Mouse (Mus musculus) thymus, adult 2 months (tissue): ENCODE results near the gene Sugp2. TPM values are rescaled to one million over a fixed set of nuclear protein-coding genes. Genes with fewer than 3 reads are reported as not detected.

ENCODE experiments used
- DNase-seq: peaks from one replicate; pipeline ENCODE4 v3.0.0; 2021
- H3K27ac ChIP-seq: fragments of 200-500 bp; 2 replicates; pipeline ENCODE4 v1.5.1; 2012; ENCODE audit warnings: low read length, control low read depth; ENCODE audit not compliant: control insufficient read depth, insufficient read depth
- H3K27me3 ChIP-seq: fragments of 200-500 bp; 2 replicates; pipeline ENCODE4 v1.6.1; 2012; ENCODE audit warnings: mild to moderate bottlenecking, low read length, moderate library complexity, mixed read lengths; ENCODE audit not compliant: control insufficient read depth, insufficient read depth
- H3K36me3 ChIP-seq: fragments of 200-500 bp; 2 replicates; pipeline ENCODE4 v1.6.1; 2012; ENCODE audit warnings: mild to moderate bottlenecking, low read length, moderate library complexity; ENCODE audit not compliant: control insufficient read depth, insufficient read depth
- H3K4me1 ChIP-seq: fragments of 200-500 bp; replicated peaks from 2 replicates; pipeline ENCODE4 v1.6.1; 2012; ENCODE audit warnings: low read length; ENCODE audit not compliant: control insufficient read depth, insufficient read depth
- H3K4me3 ChIP-seq: fragments of 200-500 bp; 2 replicates; pipeline ENCODE4 v1.5.1; 2012; ENCODE audit warnings: mild to moderate bottlenecking, low read length, control low read depth, moderate library complexity; ENCODE audit not compliant: control insufficient read depth, insufficient read depth
- CTCF ChIP-seq: fragments of 200-500 bp; IDR thresholded peaks from 2 replicates; pipeline ENCODE4 v1.5.1; 2012; ENCODE audit warnings: mild to moderate bottlenecking, control low read depth, low read length, moderate library complexity, borderline replicate concordance; ENCODE audit not compliant: control insufficient read depth, poor library complexity, insufficient read depth; ENCODE audit errors: extremely low read depth
- POLR2A ChIP-seq: fragments of 200-500 bp; IDR thresholded peaks from 2 replicates; pipeline ENCODE4 v1.6.1; 2012; ENCODE audit warnings: mild to moderate bottlenecking, low read length, control low read depth, moderate library complexity; ENCODE audit not compliant: control insufficient read depth, poor library complexity, insufficient read depth; ENCODE audit errors: extremely low read depth
- WGBS: fragments of 180-500 bp; shearing (Covaris S2); methylation state at CpG from one replicate; pipeline ENCODE4 v1.1.7; 2018; 5-methylcytosine and 5-hydroxymethylcytosine counted together
- polyA plus RNA-seq: library from polyadenylated mRNA; depleted of rRNA; stranded (reverse); fragments of >200 nt; gene quantifications from 2 replicates; pipeline ENCODE4 v1.2.3, GENCODE M21; 2012; rRNA removed

The Sugp2 gene
- polyA plus RNA-seq, 1 experiment = 103 TPM

- no peak for TF ChIP-seq CTCF
- no peak for TF ChIP-seq POLR2A
- Histone ChIP-seq H3K4me1 (peaks cover 9% of the 10 kb centered on the region; the same call in 1 of the 2 replicates), H3K36me3 (no peaks in the 10 kb centered on the region; the same call in 1 of the 2 replicates), H3K27ac (no peak overlapping the region), H3K4me3 (no peak overlapping the region), H3K27me3 (no peaks in the 10 kb centered on the region)
- WGBS = 92% methylated on average over 5 of the region's 5 CpGs
- DNase-seq = no peak
Measured at GRCm38 (mm10) chr8:70317872-70318271, 83.8 kb downstream of the Sugp2 start.

- Histone ChIP-seq H3K4me1 (no peaks in the 10 kb centered on the region), H3K36me3 (no peaks in the 10 kb centered on the region), H3K4me3 (no peak overlapping the region), H3K27me3 (no peaks in the 10 kb centered on the region), H3K27ac (no peak overlapping the region)
- no peak for TF ChIP-seq POLR2A
- no peak for TF ChIP-seq CTCF
- WGBS = 92% methylated on average over 3 of the region's 3 CpGs
- no peak for DNase-seq
Measured at GRCm38 (mm10) chr8:70323716-70324115, 89.7 kb downstream of the Sugp2 start.

GRCm38 (mm10) chr8:70327512-70327911 is 93.5 kb downstream of the Sugp2 start:
- Histone ChIP-seq H3K4me1 (no peaks in the 10 kb centered on the region), H3K36me3 (peaks cover 17% of the 10 kb centered on the region), H3K27ac (no peak overlapping the region), H3K4me3 (no peak overlapping the region), H3K27me3 (no peaks in the 10 kb centered on the region)
- TF ChIP-seq POLR2A = no peak
- TF ChIP-seq CTCF = no peak
- DNase-seq = no peak
- 98% methylated on average over 6 of the region's 6 CpGs for WGBS

- Histone ChIP-seq H3K27ac (no peak within 1 kb of the TSS), H3K36me3 (peaks cover 35% of the 10 kb centered on the region), H3K4me3 (no peak within 1 kb of the TSS), H3K27me3 (no peaks in the 10 kb centered on the region), H3K4me1 (no peaks in the 10 kb centered on the region)
- WGBS = 63% methylated on average over 14 of the region's 14 CpGs
- TF ChIP-seq CTCF = no peak
- TF ChIP-seq POLR2A = no peak
- no peak for DNase-seq
Measured at GRCm38 (mm10) chr8:70329124-70329834, 95.3 kb downstream of the Sugp2 start, which contains the start of gene Gdf1. Gdf1 (plus strand) TSS chr8:70329817.

Other genes starting within 250 kb of the Sugp2 start
- gene Gatad2a, start 237.8 kb upstream of the Sugp2 start, polyA plus RNA-seq = 84.5 and 116 TPM in 2 replicates
- gene Mau2, start 191.5 kb upstream of the Sugp2 start, polyA plus RNA-seq = 186 and 190 TPM in 2 replicates
- 17.8 and 18.1 TPM in 2 replicates for gene Sugp1, start 191.4 kb upstream of the Sugp2 start, polyA plus RNA-seq
- gene Tm6sf2, start 161.3 kb upstream of the Sugp2 start, polyA plus RNA-seq = 5.1 and 5.9 TPM in 2 replicates
- 0.11 and 0.15 TPM in 2 replicates for gene Hapln4, start 150.8 kb upstream of the Sugp2 start, polyA plus RNA-seq
- gene Ncan, start 113.4 kb upstream of the Sugp2 start, polyA plus RNA-seq = 0.05 and 0.08 TPM in 2 replicates
- gene Nr2c2ap, start 102.9 kb upstream of the Sugp2 start, polyA plus RNA-seq = 20.7 and 26.9 TPM in 2 replicates
- 49.7 and 58.2 TPM in 2 replicates for gene Rfxank, start 95.1 kb upstream of the Sugp2 start, polyA plus RNA-seq
- gene Borcs8, start 94.7 kb upstream of the Sugp2 start, polyA plus RNA-seq = 174 and 178 TPM in 2 replicates
- gene Mef2b, start 94.5 kb upstream of the Sugp2 start, polyA plus RNA-seq = 3.5 and 3.6 TPM in 2 replicates
- gene Tmem161a, start 61.9 kb upstream of the Sugp2 start, polyA plus RNA-seq = 144 and 156 TPM in 2 replicates
- 59.1 and 66.6 TPM in 2 replicates for gene Slc25a42, start 21.9 kb upstream of the Sugp2 start, polyA plus RNA-seq
- 24.3 and 25.4 TPM in 2 replicates for gene Armc6, start 240 bp downstream of the Sugp2 start, polyA plus RNA-seq
- gene Homer3, start 48.6 kb downstream of the Sugp2 start, polyA plus RNA-seq = 60.6 and 67.6 TPM in 2 replicates
- 72.1 and 75.4 TPM in 2 replicates for gene Ddx49, start 68.3 kb downstream of the Sugp2 start, polyA plus RNA-seq
- 397 and 454 TPM in 2 replicates for gene Cope, start 68.3 kb downstream of the Sugp2 start, polyA plus RNA-seq
- gene Cers1, start 81.5 kb downstream of the Sugp2 start, polyA plus RNA-seq = 0.13 and 0.61 TPM in 2 replicates
- 0.13 and 0.23 TPM in 2 replicates for gene Gdf1, start 95.6 kb downstream of the Sugp2 start, polyA plus RNA-seq
- 76.0 and 104 TPM in 2 replicates for gene Upf1, start 119.1 kb downstream of the Sugp2 start, polyA plus RNA-seq
- 4.1 and 4.7 TPM in 2 replicates for gene Comp, start 139.3 kb downstream of the Sugp2 start, polyA plus RNA-seq
- 43.9 and 49.0 TPM in 2 replicates for gene Crtc1, start 205.4 kb downstream of the Sugp2 start, polyA plus RNA-seq
- gene Klhl26, start 242.7 kb downstream of the Sugp2 start, polyA plus RNA-seq = 43.1 and 44.6 TPM in 2 replicates